Mouse (Mus musculus): ENCODE data around the gene Ncf2. TPM values are rescaled to one million over a fixed set of nuclear protein-coding genes. Genes with fewer than 3 reads are reported as not detected.
"Not testable (repeated sequence)": the region's sequence is repeated elsewhere in the genome, so short reads cannot be mapped to it uniquely, and the experiment has no call there.

Ncf2 gene
- polyA plus RNA-seq (2012; rRNA removed) = 10.8 and 14.4 TPM in 2 replicates

DNA sequence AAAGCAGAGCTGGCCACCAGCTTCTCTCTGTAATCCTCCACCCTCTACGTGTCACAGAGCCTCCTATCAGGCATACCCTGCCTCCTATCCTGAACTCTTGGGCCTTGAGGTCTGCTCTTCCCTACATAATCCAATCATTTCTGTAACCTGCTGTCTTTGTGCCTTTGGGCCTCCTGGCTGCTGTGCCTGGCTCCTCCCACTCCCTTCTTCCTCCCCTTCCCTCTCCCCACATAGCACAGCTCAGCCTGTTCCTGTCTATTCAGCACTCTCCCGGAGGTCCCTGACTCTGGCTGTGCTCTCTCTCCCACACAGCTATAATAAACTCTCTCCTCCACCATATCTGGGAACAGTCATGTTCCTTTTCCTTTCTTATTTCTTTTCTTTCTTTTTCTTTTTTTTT, at the start of gene Ncf2:
Gene Ncf2, plus strand, starts transcription at position 298 of the 400 bp plus-strand sequence.
- 33% methylated on average over 2 of the region's 2 CpGs for WGBS
- DNase-seq = no peak
- Histone ChIP-seq H3K4me1 (ENCODE audit: control insufficient read depth, insufficient read depth, low read length) (no peaks in the 10 kb centered on the region), H3K4me3 (replicated peaks; ENCODE audit: extremely low read depth, low read depth, low read length) (no peak within 1 kb of the TSS)
- TF ChIP-seq CTCF (IDR thresholded peaks at IDR 0.05; ENCODE audit: insufficient read depth, low read length) = no peak
- TF ChIP-seq POLR2A (IDR thresholded peaks at IDR 0.05; ENCODE audit: borderline replicate concordance, extremely low read depth, low read depth, low read length) = no peak

DNA sequence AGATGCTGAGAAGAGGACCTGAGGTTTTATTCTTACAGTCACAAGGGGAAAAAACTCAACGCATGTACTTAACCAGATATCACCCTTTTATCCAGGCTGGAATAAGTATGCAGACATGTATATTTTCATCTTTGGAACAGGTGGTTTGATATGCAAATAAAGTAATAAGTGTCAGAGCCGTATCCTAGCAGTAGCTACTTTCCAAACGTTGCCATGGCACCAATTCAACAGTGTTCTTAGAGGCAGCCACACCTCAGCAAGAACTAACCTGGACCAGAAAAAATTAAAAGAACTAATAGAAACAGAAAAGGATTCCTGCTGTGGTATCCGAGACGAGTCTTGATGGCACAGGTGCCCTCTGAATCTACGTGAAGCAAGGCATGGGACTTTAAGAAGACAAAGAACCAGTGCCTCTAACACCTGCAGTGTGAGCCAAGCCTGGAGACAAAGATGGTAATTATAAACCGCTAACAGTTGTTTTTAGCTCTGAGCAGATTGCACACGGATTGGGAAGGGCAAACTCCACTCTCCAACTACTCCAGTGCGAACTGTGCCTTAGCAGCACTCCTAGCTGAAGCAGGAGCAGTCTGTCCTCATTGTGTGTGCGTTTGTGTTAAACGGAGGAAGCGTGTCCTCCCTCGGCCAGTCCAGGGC, 49.6 kb upstream of the Ncf2 start, which contains the start of gene Apobec4:
Gene Apobec4, plus strand, starts transcription at position 240 of the 654 bp plus-strand sequence.
- no peak for DNase-seq
- no peak for TF ChIP-seq CTCF (IDR thresholded peaks at IDR 0.05; ENCODE audit: insufficient read depth, low read length)
- TF ChIP-seq POLR2A (IDR thresholded peaks at IDR 0.05; ENCODE audit: borderline replicate concordance, extremely low read depth, low read depth, low read length) = no peak
- 61% methylated on average over 13 of the region's 13 CpGs for WGBS
- no peaks in the 10 kb centered on the region; the same call in 1 of the 2 replicates for H3K4me1 ChIP-seq (ENCODE audit: control insufficient read depth, insufficient read depth, low read length)
- H3K4me3 ChIP-seq (replicated peaks; ENCODE audit: extremely low read depth, low read depth, low read length) = no peak within 1 kb of the TSS

DNA sequence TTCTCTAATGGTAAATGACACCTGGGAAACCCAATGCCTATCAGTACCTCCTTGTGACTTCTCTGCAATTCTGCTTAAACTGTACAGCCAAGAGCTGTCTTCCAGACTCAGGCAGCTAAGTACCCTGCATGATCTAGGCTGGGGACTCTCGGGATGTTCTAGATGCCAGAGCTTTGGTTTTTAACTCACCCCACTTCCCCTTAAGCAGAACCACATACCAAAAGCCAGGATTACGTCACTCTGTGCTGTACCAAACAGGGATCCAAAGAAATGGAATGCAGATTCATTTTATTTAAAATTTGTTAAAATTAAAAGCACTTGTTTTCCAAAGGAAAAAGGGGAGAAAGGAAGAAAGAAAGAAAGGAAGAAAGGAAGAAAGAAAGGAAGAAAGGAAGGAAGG, 38.2 kb upstream of the Ncf2 start:
- Histone ChIP-seq H3K4me3 (replicated peaks; ENCODE audit: extremely low read depth, low read depth, low read length) (no peak overlapping the region), H3K4me1 (ENCODE audit: control insufficient read depth, insufficient read depth, low read length) (no peaks in the 10 kb centered on the region; the same call in 1 of the 2 replicates)
- no peak for DNase-seq
- WGBS = 59% methylated on average over 2 of the region's 2 CpGs
- TF ChIP-seq POLR2A (IDR thresholded peaks at IDR 0.05; ENCODE audit: borderline replicate concordance, extremely low read depth, low read depth, low read length) = no peak
- TF ChIP-seq CTCF (IDR thresholded peaks at IDR 0.05; ENCODE audit: insufficient read depth, low read length) = no peak

DNA sequence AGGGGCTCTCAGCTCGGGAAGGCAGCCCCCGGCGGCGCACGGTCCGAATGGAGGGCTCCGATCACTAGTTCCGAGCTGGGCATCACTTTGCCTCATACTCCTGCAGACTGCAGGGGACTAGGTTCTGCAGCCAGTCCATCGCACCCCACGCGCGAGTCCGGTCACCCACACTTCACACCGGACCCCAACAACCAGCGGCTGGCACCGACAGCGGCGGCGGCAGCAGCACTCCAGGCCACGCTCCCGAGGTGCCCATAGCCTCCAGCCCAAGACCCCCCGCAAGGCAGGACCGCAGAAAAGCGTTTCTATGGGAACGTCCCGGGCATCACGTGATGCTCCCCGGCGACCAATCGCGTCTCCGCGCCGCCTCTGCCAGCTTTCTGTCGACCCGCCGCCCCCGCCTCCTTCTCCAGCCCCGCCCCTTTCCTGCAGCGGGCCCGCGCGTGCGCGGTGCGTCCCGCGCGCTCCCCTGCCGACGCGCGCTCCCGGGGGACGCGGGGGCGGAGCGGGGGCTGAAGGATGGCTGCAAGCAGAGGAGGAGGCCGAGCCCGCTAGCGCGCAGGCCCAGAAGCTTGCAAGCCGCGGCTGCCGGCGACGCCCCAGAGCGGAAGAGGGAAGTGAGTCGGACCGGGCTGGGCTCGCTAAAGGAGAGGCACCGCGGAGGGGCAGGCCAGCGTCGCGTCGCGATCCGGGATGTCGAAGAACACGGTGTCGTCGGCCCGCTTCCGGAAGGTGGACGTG, 33.8 kb upstream of the Ncf2 start, which contains the start of the genes Rgl1 and Arpc5:
Gene Rgl1, minus strand, starts transcription at position 320 of the 741 bp plus-strand sequence.
Gene Arpc5, plus strand, starts transcription at position 511 of the 741 bp plus-strand sequence.
- peak within 1 kb of the TSS; percentile 71 for H3K4me3 ChIP-seq (replicated peaks; ENCODE audit: extremely low read depth, low read depth, low read length)
- TF ChIP-seq CTCF (IDR thresholded peaks at IDR 0.05; ENCODE audit: insufficient read depth, low read length) = no peak
- peak; percentile 96 for TF ChIP-seq POLR2A (IDR thresholded peaks at IDR 0.05; ENCODE audit: borderline replicate concordance, extremely low read depth, low read depth, low read length)
- no peaks in the 10 kb centered on the region; the same call in none of the 2 replicates for H3K4me1 ChIP-seq (ENCODE audit: control insufficient read depth, insufficient read depth, low read length)
- WGBS = under 1% methylated on average over 82 of the region's 86 CpGs
- peak; percentile 93 for DNase-seq

DNA sequence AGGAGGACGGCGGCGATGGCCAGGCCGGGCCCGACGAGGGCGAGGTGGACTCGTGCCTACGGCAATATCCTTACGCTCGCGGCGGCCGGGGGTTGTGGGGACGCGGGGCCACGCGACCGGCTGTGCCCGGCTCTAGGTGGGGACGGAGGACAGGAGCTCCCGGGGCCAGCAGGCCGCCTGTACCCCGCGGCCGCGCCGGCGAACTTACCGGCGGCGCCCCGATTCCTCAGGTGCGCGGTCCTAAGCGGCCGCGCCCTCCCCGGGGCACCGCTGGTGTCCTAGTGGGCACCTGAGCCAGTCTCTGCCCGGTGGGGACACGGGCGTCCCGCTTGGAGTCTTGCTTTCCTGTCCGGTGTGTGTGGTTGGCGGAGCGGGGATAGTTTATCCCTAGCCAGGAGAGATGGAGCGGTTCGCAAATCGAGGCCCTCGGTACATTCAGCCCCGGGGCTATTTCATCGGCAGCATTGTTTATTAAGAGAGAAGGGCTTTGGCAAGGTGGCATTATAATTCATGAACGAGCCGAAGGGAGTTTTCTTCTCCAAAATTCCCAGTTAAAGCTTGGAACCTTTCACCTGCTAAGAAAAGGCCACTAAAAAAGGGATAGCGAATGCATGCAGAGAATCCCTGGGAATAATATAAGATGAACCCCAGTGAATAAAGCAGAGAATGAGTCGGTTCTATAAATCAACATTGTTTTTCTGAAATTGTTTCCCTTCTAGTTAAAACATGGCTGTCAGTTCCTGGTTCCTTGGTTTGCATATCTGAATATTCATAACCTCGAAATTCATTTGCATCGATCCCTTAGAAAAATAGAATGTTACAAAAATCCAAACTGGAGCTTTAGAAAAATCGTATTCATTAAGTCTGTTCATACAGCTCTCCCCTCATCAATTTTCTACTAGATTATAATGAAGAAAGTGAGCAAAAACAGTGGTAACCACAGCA, 32.9 kb upstream of the Ncf2 start:
- H3K4me1 ChIP-seq (ENCODE audit: control insufficient read depth, insufficient read depth, low read length) = no peaks in the 10 kb centered on the region; the same call in none of the 2 replicates
- TF ChIP-seq POLR2A (IDR thresholded peaks at IDR 0.05; ENCODE audit: borderline replicate concordance, extremely low read depth, low read depth, low read length) (no peak), CTCF (IDR thresholded peaks at IDR 0.05; ENCODE audit: insufficient read depth, low read length) (no peak)
- peak overlapping the region; percentile 66 for H3K4me3 ChIP-seq (replicated peaks; ENCODE audit: extremely low read depth, low read depth, low read length)
- peak; percentile 44 for DNase-seq
- 1% methylated on average over 60 of the region's 60 CpGs for WGBS

DNA sequence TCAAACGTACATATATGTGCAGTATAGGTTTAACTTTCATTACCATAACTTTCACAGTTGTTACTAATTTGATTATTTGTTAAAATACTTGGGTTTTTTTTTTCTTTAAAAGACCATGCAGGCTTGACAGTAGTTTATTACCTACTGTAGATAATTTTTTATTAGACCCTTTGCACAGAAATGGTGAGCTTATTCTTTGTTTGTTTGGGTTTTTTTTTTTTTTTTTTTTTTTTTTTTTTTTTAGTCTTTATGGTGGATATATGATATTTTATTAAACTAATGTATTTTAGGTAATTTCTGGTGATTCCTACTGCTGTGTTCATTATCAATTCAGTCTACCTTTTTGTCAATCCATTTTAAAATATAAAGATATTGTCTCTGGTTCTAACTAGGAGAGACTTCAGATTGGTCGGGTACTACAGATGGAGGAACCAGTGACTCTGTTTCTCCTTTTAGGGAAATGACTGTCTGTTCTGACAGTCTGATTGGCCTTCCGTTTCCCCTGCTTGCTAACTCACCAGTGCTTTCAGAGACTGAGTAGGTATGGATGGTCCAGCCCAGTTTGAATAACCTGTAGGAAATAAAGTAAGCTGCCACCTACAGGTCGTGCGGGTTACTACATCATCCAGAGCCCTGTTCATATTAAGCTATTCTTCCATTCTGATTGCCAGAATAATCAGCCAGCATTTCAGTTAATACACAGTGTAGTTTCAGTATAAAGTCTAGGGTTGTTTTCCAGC, 32.1 kb upstream of the Ncf2 start:
- DNase-seq = peak; percentile 79
- Histone ChIP-seq H3K4me1 (ENCODE audit: control insufficient read depth, insufficient read depth, low read length) (no peaks in the 10 kb centered on the region; the same call in none of the 2 replicates), H3K4me3 (replicated peaks; ENCODE audit: extremely low read depth, low read depth, low read length) (peak overlapping the region; percentile 54)
- WGBS = 7% methylated on average over 5 of the region's 5 CpGs
- peak; percentile 31; the same call in 1 of the 2 replicates for TF ChIP-seq CTCF (IDR thresholded peaks at IDR 0.05; ENCODE audit: insufficient read depth, low read length)
- TF ChIP-seq POLR2A (IDR thresholded peaks at IDR 0.05; ENCODE audit: borderline replicate concordance, extremely low read depth, low read depth, low read length) = no peak

DNA sequence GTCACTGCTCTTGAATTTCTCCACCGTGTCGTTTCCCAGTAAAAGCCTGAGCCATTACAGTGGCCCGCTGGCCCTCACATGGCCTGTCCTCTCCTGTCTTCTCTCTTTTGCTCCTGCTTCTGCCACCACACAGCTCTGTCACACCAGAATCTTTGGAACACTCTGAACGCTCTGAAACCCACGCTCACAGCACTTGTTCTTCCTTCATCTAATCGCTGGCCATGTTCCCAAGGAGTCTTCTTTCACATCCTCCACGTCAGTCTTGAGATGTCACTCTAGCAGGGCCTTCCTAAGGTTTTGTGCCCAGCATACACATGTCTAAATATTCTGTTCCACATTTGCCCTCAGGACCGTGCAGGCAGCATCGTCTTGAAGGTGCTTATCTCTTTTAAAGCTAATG, 29.0 kb upstream of the Ncf2 start:
- no peaks in the 10 kb centered on the region; the same call in 1 of the 2 replicates for H3K4me1 ChIP-seq (ENCODE audit: control insufficient read depth, insufficient read depth, low read length)
- TF ChIP-seq POLR2A (IDR thresholded peaks at IDR 0.05; ENCODE audit: borderline replicate concordance, extremely low read depth, low read depth, low read length) = no peak
- TF ChIP-seq CTCF (IDR thresholded peaks at IDR 0.05; ENCODE audit: insufficient read depth, low read length) = no peak
- H3K4me3 ChIP-seq (replicated peaks; ENCODE audit: extremely low read depth, low read depth, low read length) = no peak overlapping the region
- no peak for DNase-seq
- WGBS = 79% methylated on average over 9 of the region's 9 CpGs

DNA sequence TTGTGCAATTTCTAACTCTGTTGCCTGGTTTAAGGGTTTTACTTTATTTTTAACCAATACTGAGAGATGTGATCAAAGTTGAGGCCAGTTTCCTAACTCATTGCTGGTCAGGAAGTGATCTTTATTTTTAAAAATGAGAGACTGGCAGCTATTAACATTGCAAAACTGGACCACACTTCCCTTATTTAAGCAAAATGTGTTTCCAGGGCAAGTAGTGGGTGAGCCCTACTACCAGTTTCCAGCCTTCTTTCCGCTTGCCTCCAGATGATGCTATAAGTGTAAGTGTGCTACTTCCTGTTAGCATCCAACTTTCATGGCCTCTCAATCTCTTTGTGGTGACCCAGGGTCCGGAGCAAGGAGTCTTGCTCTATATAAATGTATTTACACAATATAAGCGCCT, 25.4 kb upstream of the Ncf2 start:
- H3K4me1 ChIP-seq (ENCODE audit: control insufficient read depth, insufficient read depth, low read length); DNase-seq; H3K4me3 ChIP-seq (replicated peaks; ENCODE audit: extremely low read depth, low read depth, low read length): not testable (repeated sequence)
- whole genome bisulfite sequencing = 65% methylated on average over 3 of the region's 3 CpGs

Measured in lung, adult 2 months (tissue).